Mouse (Mus musculus) liver, embryonic 16.5 days (tissue): ENCODE data around the gene Tmem221. TPM values are rescaled to one million over a fixed set of nuclear protein-coding genes. Genes with fewer than 3 reads are reported as not detected.
A peak's percentile ranks its signal among the peaks of the same experiment; 100 is the strongest.

Source experiments
- ATAC-seq: fragments of 200-750 bp; cut with Nextera tagmentation; 2 replicates; pipeline ENCODE4 v1.8.0; 2017; ENCODE audit warnings: low read depth, mild to moderate bottlenecking, moderate number of reproducible peaks, moderate library complexity
- H3K27ac ChIP-seq: fragments of 300-500 bp; sonication (generic); 2 replicates; pipeline ENCODE4 v1.5.1; 2014; ENCODE audit warnings: mild to moderate bottlenecking, low read length
- H3K27me3 ChIP-seq: fragments of 300-500 bp; sonication (generic); 2 replicates; pipeline ENCODE4 v1.6.1; 2014; ENCODE audit warnings: low read depth, low read length, mixed read lengths; ENCODE audit not compliant: control insufficient read depth, insufficient read depth
- H3K36me3 ChIP-seq: fragments of 300-500 bp; sonication (generic); 2 replicates; pipeline ENCODE4 v1.6.1; 2014; ENCODE audit warnings: mild to moderate bottlenecking; ENCODE audit not compliant: control insufficient read depth, insufficient read depth
- H3K4me1 ChIP-seq: fragments of 300-500 bp; sonication (generic); 2 replicates; pipeline ENCODE4 v1.6.1; 2014; ENCODE audit warnings: low read depth, low read length, mixed read lengths; ENCODE audit not compliant: control insufficient read depth
- H3K4me2 ChIP-seq: fragments of 300-500 bp; sonication (generic); 2 replicates; pipeline ENCODE4 v1.6.1; 2014; ENCODE audit warnings: low read depth, low read length, mixed read lengths
- H3K4me3 ChIP-seq: fragments of 300-500 bp; sonication (generic); 2 replicates; pipeline ENCODE4 v1.5.1; 2014; ENCODE audit warnings: low read depth, mild to moderate bottlenecking, low read length
- H3K9ac ChIP-seq: fragments of 300-500 bp; sonication (generic); 2 replicates; pipeline ENCODE4 v1.6.1; 2014; ENCODE audit warnings: low read depth, low read length
- H3K9me3 ChIP-seq: fragments of 300-500 bp; sonication (generic); replicated peaks from 2 replicates; pipeline ENCODE4 v1.6.1; 2016; ENCODE audit warnings: low read length; ENCODE audit not compliant: control insufficient read depth
- WGBS: fragments of 180-500 bp; shearing (Covaris S2); extraction: QIAGEN DNeasy Blood & Tissue Kit; methylation state at CpG from one replicate; pipeline ENCODE4 v1.1.7; 2014; ENCODE audit not compliant: insufficient replicate concordance; 5-methylcytosine and 5-hydroxymethylcytosine counted together
- polyA plus RNA-seq: library from polyadenylated mRNA; unstranded; fragments of >200 nt; fragmentation: Nextera tagmentation; extraction: Ambion mirVana; gene quantifications from 2 replicates; pipeline ENCODE4 v1.2.1, GENCODE M21; 2015

The Tmem221 gene
- polyA plus RNA-seq, 1 experiment from 2014 or later = 0.55 TPM

DNA sequence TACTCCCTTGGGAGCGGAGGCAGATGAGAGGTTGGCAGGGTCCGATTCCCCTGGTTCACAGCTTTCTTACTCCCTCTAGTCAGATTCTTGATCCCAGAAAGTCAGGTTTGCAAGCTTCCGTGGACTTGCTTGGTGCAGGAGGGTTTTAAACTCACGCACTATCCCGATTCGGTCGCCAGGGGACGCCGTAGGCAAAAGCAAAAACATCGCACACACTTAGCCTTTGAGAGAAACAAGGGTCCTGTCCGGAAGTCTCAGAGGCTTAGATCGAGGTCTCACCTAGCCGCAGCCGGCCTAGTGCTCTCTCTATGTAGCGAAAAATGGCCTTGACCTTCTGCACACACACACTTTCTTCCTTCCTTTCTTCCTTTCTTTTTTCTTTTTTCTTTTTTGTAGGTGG lies 2.7 kb upstream of the Tmem221 start:
- Histone ChIP-seq H3K9ac (no peak overlapping the region), H3K4me1 (peaks cover 20% of the 10 kb centered on the region), H3K27ac (no peak overlapping the region), H3K4me3 (no peak overlapping the region), H3K4me2 (no peak overlapping the region), H3K9me3 (no peaks in the 10 kb centered on the region), H3K36me3 (no peaks in the 10 kb centered on the region), H3K27me3 (peaks cover 40% of the 10 kb centered on the region)
- 4% methylated on average over 15 of the region's 15 CpGs for WGBS
- no peak for ATAC-seq

DNA sequence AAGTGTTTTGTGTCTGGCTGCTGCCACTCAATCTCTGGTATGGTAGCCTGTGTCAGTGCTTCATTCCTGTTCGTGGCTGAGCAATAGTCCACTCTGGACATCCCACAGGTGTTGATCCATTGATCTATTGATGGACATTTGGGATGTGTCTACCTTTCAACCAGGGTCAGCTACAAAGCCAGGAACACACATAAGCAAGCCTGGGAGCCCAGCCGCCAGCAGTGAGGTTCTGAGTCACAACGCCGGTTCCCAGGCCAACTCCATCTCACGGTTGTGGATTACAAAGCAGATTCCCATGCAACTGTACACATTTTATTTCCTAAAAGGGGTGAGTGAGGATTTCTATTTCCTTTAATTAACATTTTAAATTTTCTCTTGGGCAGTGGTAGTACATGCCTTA lies 2.1 kb upstream of the Tmem221 start:
- Histone ChIP-seq H3K4me3 (no peak overlapping the region), H3K27me3 (peaks cover 40% of the 10 kb centered on the region), H3K4me1 (peaks cover 20% of the 10 kb centered on the region), H3K4me2 (no peak overlapping the region), H3K9ac (no peak overlapping the region), H3K36me3 (no peaks in the 10 kb centered on the region), H3K9me3 (no peaks in the 10 kb centered on the region), H3K27ac (no peak overlapping the region)
- 82% methylated on average over 5 of the region's 5 CpGs for WGBS
- no peak for ATAC-seq

GRCm38 (mm10) chr8:71560071-71560470 lies 1.4 kb upstream of the Tmem221 start:
- Histone ChIP-seq H3K4me1 (peaks cover 20% of the 10 kb centered on the region), H3K9ac (no peak overlapping the region), H3K9me3 (no peaks in the 10 kb centered on the region), H3K4me2 (no peak overlapping the region), H3K36me3 (no peaks in the 10 kb centered on the region), H3K27me3 (peaks cover 40% of the 10 kb centered on the region), H3K27ac (no peak overlapping the region), H3K4me3 (no peak overlapping the region)
- 41% methylated on average over 3 of the region's 3 CpGs for WGBS
- ATAC-seq = no peak

DNA sequence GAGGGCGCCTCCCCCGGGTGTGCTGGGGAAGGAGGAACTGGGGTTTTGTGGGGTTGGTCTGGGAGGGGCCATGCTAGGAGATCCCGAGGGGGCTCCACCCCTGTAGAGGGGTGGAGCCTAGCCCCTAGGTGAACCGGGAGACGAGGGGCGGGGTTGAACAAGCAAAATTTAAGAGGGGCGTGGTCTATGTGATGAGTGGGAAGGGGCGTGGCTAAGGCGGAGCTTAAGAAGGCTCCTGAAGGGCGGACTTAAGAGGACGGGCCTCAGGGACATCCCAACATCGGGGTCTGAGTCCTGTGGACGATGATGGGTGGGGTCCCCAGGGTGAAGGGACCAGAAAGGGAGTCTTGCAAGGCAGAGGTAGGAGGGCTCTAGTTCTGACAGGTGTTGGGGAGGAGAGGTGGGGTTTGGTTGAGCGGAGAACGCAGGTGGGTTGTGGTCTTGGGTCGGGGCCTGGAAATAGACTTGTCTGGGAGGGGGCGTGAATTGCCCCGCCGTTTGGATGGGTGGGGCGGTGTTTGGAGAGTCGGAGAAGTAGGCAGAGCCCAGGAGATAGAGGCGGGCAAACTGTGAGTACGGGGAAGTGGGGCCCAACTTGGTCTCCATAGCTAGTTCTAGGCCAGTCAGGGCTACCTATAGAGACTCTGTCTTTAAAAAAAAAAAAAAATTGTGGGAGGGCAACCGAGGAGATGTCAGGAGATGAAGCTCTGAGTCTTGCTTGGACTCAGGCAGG lies 453 bp upstream of the Tmem221 start:
- Histone ChIP-seq H3K4me3 (peak overlapping the region; percentile 53), H3K4me2 (peak overlapping the region; percentile 76), H3K27me3 (peaks cover 40% of the 10 kb centered on the region), H3K9me3 (no peaks in the 10 kb centered on the region), H3K4me1 (peaks cover 24% of the 10 kb centered on the region), H3K27ac (no peak overlapping the region), H3K36me3 (no peaks in the 10 kb centered on the region), H3K9ac (peak overlapping the region; percentile 50; the same call in 1 of the 2 replicates)
- ATAC-seq = peak; percentile 74
- 3% methylated on average over 24 of the region's 24 CpGs for WGBS

DNA sequence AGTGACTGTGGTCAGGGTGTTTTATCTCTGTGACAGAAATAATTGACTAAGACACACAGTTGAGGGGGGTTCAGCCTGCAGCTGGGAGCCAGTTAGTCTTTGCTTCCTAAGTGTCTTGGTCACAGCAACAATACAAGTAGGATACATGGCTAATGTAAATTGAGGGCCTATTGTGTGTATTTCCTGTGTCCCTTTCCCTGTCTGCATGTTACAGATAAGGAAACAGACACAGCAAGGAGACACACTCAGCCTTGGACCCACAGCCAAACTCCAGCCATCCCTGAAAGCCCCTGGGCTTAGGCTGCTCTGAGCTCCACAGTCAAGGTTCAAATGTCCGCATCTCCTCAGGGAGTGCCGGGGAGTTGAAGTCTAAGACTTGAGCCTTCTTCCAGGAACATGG lies 4.0 kb downstream of the Tmem221 start:
- Histone ChIP-seq H3K4me3 (no peak overlapping the region), H3K9ac (no peak overlapping the region)

GRCm38 (mm10) chr8:71554001-71554400 lies 4.7 kb downstream of the Tmem221 start:
- H3K36me3 ChIP-seq = no peaks in the 10 kb centered on the region
- H3K27me3 ChIP-seq = peaks cover 18% of the 10 kb centered on the region
- 55% methylated on average over 6 of the region's 6 CpGs for WGBS
- no peak overlapping the region for H3K4me3 ChIP-seq
- no peak for ATAC-seq
- no peak overlapping the region for H3K27ac ChIP-seq
- no peak overlapping the region for H3K4me2 ChIP-seq
- H3K9me3 ChIP-seq = no peaks in the 10 kb centered on the region
- no peak overlapping the region for H3K9ac ChIP-seq
- peaks cover 12% of the 10 kb centered on the region for H3K4me1 ChIP-seq

More for the DNA sequence above, 4.0 kb downstream of the Tmem221 start:
- no peak for ATAC-seq
- WGBS = 80% methylated on average over 2 of the region's 2 CpGs
- Histone ChIP-seq H3K4me2 (no peak overlapping the region), H3K4me1 (peaks cover 16% of the 10 kb centered on the region), H3K36me3 (no peaks in the 10 kb centered on the region), H3K9me3 (no peaks in the 10 kb centered on the region), H3K27me3 (peaks cover 21% of the 10 kb centered on the region), H3K27ac (no peak overlapping the region)

- no peak for ATAC-seq
- Histone ChIP-seq H3K9me3 (no peaks in the 10 kb centered on the region), H3K4me3 (no peak overlapping the region), H3K4me2 (no peak overlapping the region), H3K36me3 (no peaks in the 10 kb centered on the region), H3K9ac (no peak overlapping the region), H3K27ac (no peak overlapping the region), H3K27me3 (peaks cover 6% of the 10 kb centered on the region), H3K4me1 (peaks cover 4% of the 10 kb centered on the region; the same call in 1 of the 2 replicates)
- 63% methylated on average over 6 of the region's 6 CpGs for WGBS
These were observed 5.9 kb downstream of the Tmem221 start for GRCm38 (mm10) chr8:71552770-71553169.

DNA sequence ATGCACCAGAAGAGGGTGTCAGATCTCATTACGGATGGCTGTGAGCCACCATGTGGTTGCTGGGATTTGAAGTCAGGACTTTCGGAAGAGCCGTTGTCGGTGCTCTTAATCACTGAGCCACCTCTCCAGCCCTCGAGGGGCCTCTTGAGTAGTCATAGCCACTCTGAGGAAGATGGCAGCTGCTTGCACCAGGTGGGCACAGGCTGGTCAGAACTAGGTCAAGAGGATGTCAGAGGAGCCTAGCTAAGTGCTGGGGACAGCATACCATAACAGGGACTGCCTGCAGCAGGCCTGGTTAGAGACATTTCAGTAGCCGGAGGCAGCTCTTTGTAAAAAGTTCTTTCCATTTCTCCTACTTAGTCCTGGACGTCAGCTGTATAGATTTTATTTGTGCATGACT lies 7.9 kb downstream of the Tmem221 start:
- 69% methylated on average over 7 of the region's 7 CpGs for whole genome bisulfite sequencing
- Histone ChIP-seq H3K27ac (no peak overlapping the region), H3K4me2 (no peak overlapping the region), H3K4me1 (peaks cover 4% of the 10 kb centered on the region; the same call in 1 of the 2 replicates), H3K27me3 (no peaks in the 10 kb centered on the region), H3K9me3 (no peaks in the 10 kb centered on the region), H3K36me3 (no peaks in the 10 kb centered on the region), H3K9ac (no peak overlapping the region), H3K4me3 (no peak overlapping the region)
- ATAC-seq = no peak

DNA sequence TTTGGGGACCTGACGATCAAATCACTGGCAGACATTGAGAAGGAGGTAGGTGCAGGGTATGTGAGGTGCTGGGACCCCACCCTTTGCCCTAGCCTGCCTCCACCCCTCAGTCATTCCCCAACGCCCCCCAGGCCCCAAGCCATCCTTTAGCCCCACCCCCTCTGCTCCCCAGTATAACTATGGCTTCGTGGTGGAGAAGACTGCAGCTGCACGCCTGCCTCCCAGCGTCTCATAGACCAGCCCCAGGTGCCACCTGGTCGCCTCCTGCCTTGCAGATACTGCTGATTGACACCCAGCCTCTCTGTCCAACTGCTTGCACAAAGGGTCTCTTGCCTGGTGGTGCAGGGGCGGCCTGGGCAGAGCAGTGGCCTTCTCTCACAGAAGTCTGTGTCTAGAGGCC lies 11.1 kb downstream of the Tmem221 start:
- no peak for ATAC-seq
- peaks cover 8% of the 10 kb centered on the region for H3K4me1 ChIP-seq
- no peak overlapping the region for H3K9ac ChIP-seq
- no peaks in the 10 kb centered on the region for H3K36me3 ChIP-seq
- WGBS = 71% methylated on average over 7 of the region's 7 CpGs
- no peaks in the 10 kb centered on the region for H3K27me3 ChIP-seq
- H3K27ac ChIP-seq = no peak overlapping the region
- no peaks in the 10 kb centered on the region for H3K9me3 ChIP-seq
- H3K4me2 ChIP-seq = no peak overlapping the region
- no peak overlapping the region for H3K4me3 ChIP-seq
